Comparison of ENCODE assay signal across 15 mouse cellular contexts in genomic region chr3:59153424-59153823, GRCm38 (mm10). TPM values are rescaled to one million over a fixed set of nuclear protein-coding genes. Genes with fewer than 3 reads are reported as not detected.
DNase-seq lines count a peak whose midpoint lies in the region; ATAC-seq and TF ChIP-seq lines count a peak whose summit lies in the region.
"Had no signal": no experiment of that assay in that cellular context is flagged by ENCODE, and none has a peak within 500 bp of the region (broad histone marks: within the 10 kb centered on the region; RNA-seq: fewer than 3 reads in every experiment).

Gene P2ry14, minus strand, starts transcription at chr3:59153618.

- 74% methylated on average over 5 of the region's 5 CpGs for WGBS in kidney, adult 2 months
- WGBS in kidney, embryonic 15.5 days = 81% methylated on average over 5 of the region's 5 CpGs

- no peak for TF ChIP-seq POLR2A in kidney, adult 2 months (IDR thresholded peaks at IDR 0.05; ENCODE audit: low read depth, low read length)

- H3K9me3 ChIP-seq in kidney, embryonic 15.5 days (replicated peaks) = no peaks in the 10 kb centered on the region
- H3K9me3 ChIP-seq: heart, embryonic 13.5 days; hindbrain, embryonic 15.5 days; liver, embryonic 13.5 days had no signal

- no peak within 1 kb of the TSS for H3K9ac ChIP-seq in kidney, embryonic 15.5 days
- H3K9ac ChIP-seq: heart, embryonic 13.5 days; hindbrain, embryonic 15.5 days; liver, embryonic 13.5 days had no signal

- peak; percentile 13 for DNase-seq in kidney, adult 2 months
- DNase-seq in adrenal gland, adult 18-20 months (ENCODE audit: low spot score in 2 of 2) = peak in 1 of 2 experiments; percentile 24
- DNase-seq in left cerebral cortex, postnatal 4 days = no peak
- DNase-seq in heart, postnatal 36 days = no peak
- DNase-seq in right cerebral cortex, adult 2 months (ENCODE audit: low spot score in 2 of 2) = no peak
- DNase-seq: cerebellum, postnatal 36 days; kidney, postnatal 10 days; liver, embryonic 13.5 days had no signal

- H3K27ac ChIP-seq in kidney, adult 2 months (ENCODE audit: insufficient read depth, low read depth, low read length) = no peak within 1 kb of the TSS
- H3K27ac ChIP-seq in kidney, embryonic 15.5 days = no peak within 1 kb of the TSS
- H3K27ac ChIP-seq: heart, embryonic 13.5 days; hindbrain, embryonic 15.5 days; liver, embryonic 13.5 days had no signal

- no peak within 1 kb of the TSS for H3K4me3 ChIP-seq in kidney, adult 2 months (ENCODE audit: insufficient read depth, low read depth, low read length)
- no peak within 1 kb of the TSS for H3K4me3 ChIP-seq in kidney, embryonic 15.5 days (replicated peaks)
- H3K4me3 ChIP-seq: heart, embryonic 13.5 days; hindbrain, embryonic 15.5 days; liver, embryonic 13.5 days had no signal

- no peak for TF ChIP-seq CTCF in kidney, adult 2 months (conservative IDR thresholded peaks at IDR 0.05; ENCODE audit: insufficient read depth, insufficient read length, low read depth, low read length)

- H3K4me1 ChIP-seq in kidney, adult 2 months (ENCODE audit: control insufficient read depth, insufficient read depth, low read length) = no peaks in the 10 kb centered on the region
- H3K4me1 ChIP-seq in kidney, embryonic 15.5 days = no peaks in the 10 kb centered on the region
- H3K4me1 ChIP-seq: hindbrain, embryonic 15.5 days had no signal

- ATAC-seq in kidney, embryonic 15.5 days (replicated peaks; ENCODE audit: low FRiP score) = no peak
- peak; percentile 58 to 70 for ATAC-seq in hematopoietic stem cell, adult 5-6 weeks (replicated peaks in 1 of 2; ENCODE audit: insufficient read depth in 1 of 2, low FRiP score in 2 of 2, low TSS enrichment in 1 of 2, low read depth in 1 of 2, poor library complexity in 2 of 2, severe bottlenecking in 2 of 2)
- ATAC-seq in megakaryocyte-erythroid progenitor cell, adult 5-6 weeks (replicated peaks; ENCODE audit: low FRiP score, low TSS enrichment, poor library complexity, severe bottlenecking) = peak; percentile 36; the same call in 1 of the 2 replicates
- ATAC-seq: Patski had no signal

- no peaks in the 10 kb centered on the region for H3K36me3 ChIP-seq in kidney, adult 2 months (ENCODE audit: control insufficient read depth, insufficient read depth, low read length)
- no peaks in the 10 kb centered on the region for H3K36me3 ChIP-seq in kidney, embryonic 15.5 days
- H3K36me3 ChIP-seq: heart, embryonic 13.5 days; hindbrain, embryonic 15.5 days; liver, embryonic 13.5 days had no signal

- intact Hi-C loops in left cerebral cortex, postnatal 4 days (cut with DNase I) = no loop called here
- intact Hi-C loops in heart, postnatal 36 days (cut with DNase I) = no loop called here

- no peaks in the 10 kb centered on the region for H3K27me3 ChIP-seq in kidney, adult 2 months (replicated peaks; ENCODE audit: control insufficient read depth, insufficient read depth, low read length)
- no peaks in the 10 kb centered on the region for H3K27me3 ChIP-seq in kidney, embryonic 15.5 days
- H3K27me3 ChIP-seq: heart, embryonic 13.5 days; hindbrain, embryonic 15.5 days; liver, embryonic 13.5 days; Patski had no signal

- no peak within 1 kb of the TSS for H3K4me2 ChIP-seq in kidney, embryonic 15.5 days
- H3K4me2 ChIP-seq: heart, embryonic 13.5 days; hindbrain, embryonic 15.5 days; liver, embryonic 13.5 days had no signal

RNA-seq across cellular contexts. Expression of gene P2ry14, which starts in this region (rescaled TPM):
- polyA plus RNA-seq in kidney, adult 2 months (2012; rRNA removed) = 3.8 and 4.2 TPM in 2 replicates
- polyA plus RNA-seq in kidney, embryonic 15.5 days (2015; fragmentation: Nextera tagmentation; extraction: Ambion mirVana) = 2.3 and 3.0 TPM in 2 replicates
- 10 to 100 TPM; 17.2 to 17.9 TPM for total RNA-seq in adrenal gland, adult 18-20 months (2021)
- 53.2 and 54.7 TPM in 2 replicates for total RNA-seq in hematopoietic stem cell, adult 5-6 weeks (2017)
- 1.0 TPM in 1 of 2 replicates, not detected in the other for total RNA-seq in megakaryocyte-erythroid progenitor cell, adult 5-6 weeks (2014; fragmentation: Nextera tagmentation)
- total RNA-seq in megakaryocyte-erythroid progenitor cell, adult 5-6 weeks (2017) = 0.23 and 15.0 TPM in 2 replicates
- total RNA-seq in left cerebral cortex, postnatal 4 days (2021) = 1 to 10 TPM in 1 of 2 experiments, under 1 TPM in 1; 0.70 to 1.0 TPM
- 1 to 10 TPM; 5.0 to 5.8 TPM for total RNA-seq in heart, postnatal 36 days (2021)
- polyA plus RNA-seq: C2C12 had no signal
